Mouse (Mus musculus): ENCODE data around the gene Ccr7.

- TF ChIP-seq POLR2A (IDR thresholded peaks at IDR 0.05; ENCODE audit: borderline replicate concordance, low read depth, low read length) (no peak), CTCF (IDR thresholded peaks at IDR 0.05; ENCODE audit: low read depth, low read length) (no peak)
These were observed 10.3 kb upstream of the Ccr7 start for GRCm38 (mm10) chr11:99165031-99165752.

Measured in bone marrow macrophage, adult 2 months (primary cell).